Mouse (Mus musculus) lung, postnatal 4 days (tissue): ENCODE data around the gene Ncor2.
A peak's percentile ranks its signal among the peaks of the same experiment; 100 is the strongest.
"Not testable (repeated sequence)": the region's sequence is repeated elsewhere in the genome, so short reads cannot be mapped to it uniquely, and the experiment has no call there.

Experiments used
- DNase-seq, 2 experiments: peaks; one replicate each; pipeline ENCODE4 v3.0.0; 2021

Gene Ncor2

DNA sequence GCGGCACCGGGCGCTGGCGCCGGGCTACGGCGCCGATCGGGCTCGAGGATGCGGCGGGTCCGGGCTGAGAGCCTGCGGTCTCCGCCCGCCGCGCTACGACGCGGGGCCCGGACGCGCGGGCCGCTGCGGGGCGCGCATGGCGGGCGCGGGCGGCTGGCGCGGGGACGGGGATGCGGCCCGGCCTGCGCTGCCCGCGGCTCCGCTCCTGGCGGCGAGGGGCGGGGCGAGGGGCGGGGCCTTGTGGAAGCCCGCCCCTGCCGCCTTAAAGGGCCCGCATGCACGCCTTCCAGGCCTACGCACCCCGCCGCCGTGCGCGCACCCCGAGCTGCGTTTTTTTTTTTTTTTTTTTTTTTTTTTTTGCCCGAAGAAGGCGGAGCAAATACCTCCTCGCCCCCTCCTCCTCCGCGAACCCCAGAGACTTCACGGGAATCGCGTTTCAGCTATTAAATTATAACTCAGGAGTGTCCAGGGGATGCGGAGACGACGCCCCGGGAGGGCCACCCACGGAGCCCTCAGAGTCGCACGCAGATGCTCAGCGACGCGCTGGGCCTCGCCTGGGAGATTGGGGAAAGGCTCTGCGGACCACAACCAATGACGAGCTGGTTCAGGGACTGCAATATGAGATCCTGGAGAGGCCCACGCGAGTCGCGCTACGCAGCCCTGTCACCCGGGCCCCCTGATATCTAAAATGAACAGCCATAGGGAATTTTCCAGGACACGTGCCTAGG lies at the start of gene Ncor2:
TSS of gene Ncor2 (minus strand) at position 213 of the 728 bp plus-strand sequence.
- peak; percentile 85 to 93 for DNase-seq

DNA sequence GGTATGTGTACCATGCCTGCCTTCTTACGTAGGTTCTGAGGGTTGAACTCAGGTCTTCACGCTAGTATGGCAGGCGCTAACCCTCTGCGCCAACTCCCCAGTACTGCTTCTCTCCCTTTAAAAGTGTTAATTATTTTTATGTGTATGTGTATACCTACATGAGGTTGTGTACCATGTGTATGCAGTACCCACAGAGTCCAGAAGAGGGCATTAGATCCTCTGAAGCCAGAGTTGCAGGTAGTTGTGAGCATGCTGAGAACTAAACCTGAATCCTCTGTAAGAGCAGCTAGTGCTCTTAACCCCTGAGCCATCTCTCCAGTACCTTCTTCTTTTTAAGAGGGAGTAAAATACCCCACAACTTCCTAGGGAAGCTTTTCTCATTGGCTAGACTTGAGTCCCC lies 48.7 kb upstream of the Ncor2 start:
- no peak for DNase-seq

DNA sequence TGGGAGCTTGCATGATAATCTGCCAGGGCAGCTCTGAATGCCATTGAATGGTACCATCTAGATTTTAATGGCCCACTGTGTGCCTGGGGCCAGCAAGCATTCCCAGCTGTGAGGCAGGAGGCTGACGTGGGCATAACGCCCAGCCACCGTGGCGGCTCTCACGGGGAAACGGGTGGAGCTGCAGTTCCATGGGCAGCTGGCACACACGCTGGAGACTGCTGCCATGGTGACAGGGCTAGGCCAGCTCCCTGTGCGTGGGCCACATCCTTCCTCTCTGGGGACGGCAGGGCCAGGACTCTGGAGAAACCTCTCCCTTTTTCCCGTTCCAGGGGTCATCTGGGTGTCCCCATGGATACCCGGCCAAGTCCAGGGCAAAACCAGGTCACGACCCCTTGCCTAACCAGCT lies 47.2 kb upstream of the Ncor2 start:
- DNase-seq = peak; percentile 58 to 75

DNA sequence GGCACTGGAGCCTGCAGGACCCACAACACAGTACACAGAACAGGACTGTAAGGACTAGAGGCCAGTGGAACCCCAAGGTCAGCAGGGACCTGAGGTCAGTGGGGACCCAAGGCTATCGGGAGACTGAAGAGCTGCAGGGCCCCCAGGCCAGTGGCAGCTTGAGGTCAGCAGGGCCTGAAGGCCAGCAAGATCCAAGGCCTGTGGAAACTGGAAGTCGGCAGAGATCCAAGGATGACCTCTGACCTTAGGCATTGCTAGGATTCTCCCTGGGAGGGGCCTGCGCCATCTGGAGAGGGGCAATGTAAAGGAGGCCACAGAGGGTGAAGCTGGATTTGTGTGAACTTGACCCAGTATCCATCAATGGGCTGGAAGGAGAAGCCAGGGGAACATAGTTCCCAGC lies 45.9 kb upstream of the Ncor2 start:
- no peak for DNase-seq

DNA sequence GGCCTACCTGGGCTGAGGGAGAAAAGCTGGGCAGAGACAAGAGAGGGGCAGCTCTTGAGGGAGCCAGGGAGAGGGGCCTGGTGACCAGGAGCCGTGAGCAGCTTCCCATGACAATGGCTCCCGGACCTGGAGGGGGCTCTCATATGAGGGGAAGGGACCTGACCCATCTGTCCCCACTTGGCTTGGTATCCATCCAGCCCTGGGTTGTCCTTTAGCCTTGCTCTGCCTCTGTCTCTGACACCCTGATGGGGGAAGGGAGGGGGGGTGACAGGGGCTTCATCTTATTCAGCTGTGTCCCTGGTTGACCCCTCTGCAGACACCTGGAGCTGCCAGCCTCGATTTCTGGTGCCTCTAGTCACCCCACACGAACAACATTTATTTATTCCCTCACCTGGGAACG lies 44.9 kb upstream of the Ncor2 start:
- DNase-seq = no peak

DNA sequence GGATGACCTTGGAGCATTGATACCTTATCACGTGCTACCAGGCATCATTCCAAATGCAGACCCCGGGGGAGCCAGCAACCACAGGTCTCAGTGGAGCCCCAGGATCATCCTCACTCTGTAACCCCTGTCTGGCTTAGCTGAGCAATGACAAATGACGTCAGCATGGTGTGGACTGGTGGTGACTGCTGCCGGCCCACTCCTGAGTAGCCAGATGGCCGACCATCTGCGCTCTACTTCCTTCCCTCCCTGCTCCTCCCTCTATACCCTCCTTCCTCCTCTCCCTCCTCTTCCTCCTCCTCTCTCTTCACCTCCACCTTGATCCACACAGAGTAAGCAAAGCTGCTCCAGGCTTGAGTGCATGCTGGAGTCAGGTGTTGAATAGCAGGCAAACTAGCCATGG lies 43.7 kb upstream of the Ncor2 start:
- no peak for DNase-seq

DNA sequence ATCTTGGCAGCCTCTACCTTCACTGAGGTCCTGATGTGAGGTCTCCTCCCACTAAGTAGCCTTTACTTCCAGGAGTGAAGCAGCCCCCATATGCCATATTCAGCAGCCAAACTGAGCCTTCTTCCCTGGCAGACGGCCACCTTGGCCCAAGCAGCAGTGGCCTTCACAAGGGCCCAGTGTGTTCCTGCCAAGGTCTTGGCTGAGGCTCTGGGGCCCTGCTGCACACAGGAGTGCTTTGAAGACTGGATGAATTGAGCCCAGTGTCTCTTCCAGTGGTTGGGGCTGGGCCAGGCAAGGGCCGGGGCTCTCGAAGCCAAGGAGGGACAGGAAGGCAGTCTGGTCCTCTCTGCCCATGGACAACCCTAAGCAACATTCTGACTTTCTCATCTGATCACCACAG lies 42.8 kb upstream of the Ncor2 start:
- DNase-seq = peak; percentile 24 to 69

DNA sequence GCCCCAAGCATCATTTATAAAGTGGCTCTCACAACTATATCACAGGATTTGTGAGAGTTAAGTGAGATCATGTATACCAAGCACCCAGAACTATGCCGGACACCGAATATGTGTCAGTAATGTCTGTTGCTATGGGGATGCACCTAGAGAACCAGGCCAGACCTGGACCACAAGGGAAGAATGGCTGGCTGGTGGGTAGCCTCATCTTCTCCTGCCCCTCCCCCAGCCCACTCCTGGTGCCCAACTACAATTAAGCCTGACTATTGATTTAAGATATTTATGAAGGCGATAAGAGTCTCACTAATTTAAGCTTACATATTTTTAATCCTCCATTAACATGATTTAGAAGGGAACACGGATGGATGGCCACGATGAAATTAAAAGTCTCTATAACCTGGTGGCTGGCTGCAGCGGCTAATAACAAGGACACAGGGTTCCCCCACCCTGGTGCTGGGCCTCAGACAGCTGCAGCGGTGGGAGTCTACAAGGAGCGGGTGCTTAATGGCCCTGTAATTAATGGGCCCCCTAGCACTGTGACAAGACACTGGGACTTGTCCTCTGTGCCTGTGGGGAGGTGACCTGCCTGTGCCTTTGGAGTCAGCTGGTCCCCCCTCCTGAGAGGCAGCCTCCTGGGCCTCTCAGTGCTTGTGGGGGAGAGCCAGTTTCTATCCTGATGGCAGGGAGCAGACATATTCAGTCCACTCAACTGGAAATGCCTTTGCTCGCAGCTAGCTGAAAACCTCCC lies 38.6 kb upstream of the Ncor2 start:
- no peak for DNase-seq

DNA sequence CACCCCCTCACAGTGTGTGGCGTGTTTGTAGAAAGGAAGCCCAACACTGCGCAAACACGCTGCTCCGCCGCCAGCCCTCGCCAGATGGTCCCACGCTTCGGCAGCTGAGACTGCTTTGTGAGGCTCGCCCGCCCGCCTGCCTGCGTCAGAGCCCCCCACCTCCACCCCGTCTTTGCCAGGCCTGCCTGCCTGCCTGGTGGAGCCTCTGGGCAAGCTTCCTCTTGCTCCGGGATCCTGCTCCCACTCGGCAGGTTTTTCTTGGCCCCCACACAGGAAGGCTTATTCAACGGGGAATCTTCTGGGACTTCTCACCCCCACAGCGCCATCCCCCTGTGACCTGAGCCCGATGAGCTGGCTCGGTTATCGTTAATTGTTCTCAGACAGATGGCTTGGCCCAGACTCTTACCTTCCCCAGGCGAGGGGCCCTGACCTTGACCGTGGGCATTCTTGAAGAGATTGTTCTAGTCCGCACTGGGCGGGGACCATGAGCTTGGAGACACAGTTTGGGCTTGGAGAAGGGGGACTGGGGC lies 37.0 kb upstream of the Ncor2 start:
- peak; percentile 61 to 72 for DNase-seq

DNA sequence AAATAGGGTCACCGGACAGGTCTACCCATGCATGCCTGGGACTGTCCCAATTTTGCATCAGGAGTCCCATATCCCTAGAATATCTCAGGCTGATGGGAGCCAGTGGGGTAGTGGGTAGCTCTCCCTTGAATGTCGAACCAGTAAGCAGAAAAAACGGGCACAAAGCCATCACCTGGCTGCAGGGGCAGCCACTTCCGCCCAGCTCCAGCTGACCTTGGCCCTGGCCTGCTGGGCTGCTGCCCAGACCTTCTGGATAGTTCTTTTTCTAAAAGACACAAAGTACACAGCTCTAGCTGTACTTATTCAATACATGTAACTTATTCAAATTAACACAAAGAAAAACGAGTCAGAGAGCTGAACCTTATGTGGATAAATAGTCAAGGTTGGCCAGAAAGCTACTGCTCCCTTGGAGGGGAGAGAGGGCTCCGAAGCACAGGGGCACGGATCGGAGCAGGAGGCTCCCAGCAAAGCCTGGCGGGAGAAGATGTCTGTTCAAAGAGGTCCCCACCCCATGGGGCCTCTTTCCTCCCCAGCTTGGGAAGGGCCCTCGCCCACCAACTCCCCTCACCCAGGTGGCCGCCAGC lies 36.4 kb upstream of the Ncor2 start:
- no peak for DNase-seq

DNA sequence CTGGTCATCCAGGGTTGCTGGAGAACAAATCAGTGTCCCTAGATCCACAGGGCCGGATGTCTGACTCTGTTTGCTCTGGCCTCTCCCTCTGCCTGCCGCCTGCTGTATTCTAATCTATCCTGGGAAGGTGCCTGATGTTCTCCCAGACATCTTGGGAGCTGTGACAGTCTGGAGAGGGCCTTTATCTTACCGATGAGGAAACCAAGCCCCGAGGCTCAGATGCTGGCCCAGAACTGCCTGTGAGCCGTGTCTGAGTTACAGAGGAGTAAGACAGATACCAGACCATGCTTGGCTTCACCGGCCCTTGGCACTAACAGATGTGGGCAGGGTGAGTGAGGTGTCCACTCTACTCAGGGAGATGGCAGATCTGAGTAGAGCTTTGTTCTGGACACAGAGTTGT lies 35.0 kb upstream of the Ncor2 start:
- no peak for DNase-seq

DNA sequence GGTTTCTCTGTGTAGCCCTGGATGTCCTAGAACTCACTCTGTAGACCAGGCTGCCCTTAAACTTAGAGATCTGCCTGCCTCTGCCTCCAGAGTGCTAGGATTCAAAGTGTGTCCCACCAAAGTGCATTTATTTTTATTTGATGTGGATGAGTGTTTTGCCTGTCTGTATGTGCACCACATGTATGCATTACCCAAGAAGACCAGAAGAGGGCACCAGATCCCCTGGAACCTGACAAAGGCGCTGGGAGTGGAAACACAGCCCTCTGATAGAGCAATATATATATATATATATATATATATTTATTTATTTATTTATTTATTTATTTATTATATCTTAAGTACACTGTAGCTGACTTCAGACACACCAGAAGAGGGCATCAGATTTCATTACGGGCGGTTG lies 25.9 kb upstream of the Ncor2 start:
- not testable (repeated sequence) for DNase-seq

DNA sequence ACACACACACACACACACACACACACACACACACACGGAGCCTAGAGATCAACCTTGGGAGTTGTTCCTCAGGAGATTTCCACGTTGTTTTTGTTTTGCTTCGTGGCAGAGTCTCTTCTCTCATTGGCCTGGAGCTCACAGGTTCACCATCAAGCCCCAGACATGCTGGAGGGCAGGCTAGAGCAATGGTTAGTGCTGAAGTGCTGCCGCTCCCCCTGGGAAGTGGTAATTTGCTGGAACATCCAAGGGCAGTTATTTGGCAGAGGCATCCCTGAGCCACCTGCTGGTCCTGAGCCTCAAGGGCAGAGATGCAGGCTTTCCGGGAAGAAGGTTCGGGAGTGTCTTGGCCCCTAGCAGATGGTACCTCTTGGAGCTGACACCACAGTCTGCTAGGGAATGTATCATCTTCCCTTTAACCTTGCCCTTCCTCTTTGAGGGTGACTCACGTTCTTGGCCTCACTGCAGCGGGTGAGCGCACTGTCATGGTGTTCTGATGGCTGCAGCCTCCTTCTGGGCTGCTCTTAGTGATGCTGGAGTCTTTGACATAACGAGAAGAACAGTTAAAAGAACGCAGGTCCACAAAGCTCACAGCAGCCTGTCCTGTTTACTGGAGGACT lies 25.3 kb upstream of the Ncor2 start:
- DNase-seq = no peak

DNA sequence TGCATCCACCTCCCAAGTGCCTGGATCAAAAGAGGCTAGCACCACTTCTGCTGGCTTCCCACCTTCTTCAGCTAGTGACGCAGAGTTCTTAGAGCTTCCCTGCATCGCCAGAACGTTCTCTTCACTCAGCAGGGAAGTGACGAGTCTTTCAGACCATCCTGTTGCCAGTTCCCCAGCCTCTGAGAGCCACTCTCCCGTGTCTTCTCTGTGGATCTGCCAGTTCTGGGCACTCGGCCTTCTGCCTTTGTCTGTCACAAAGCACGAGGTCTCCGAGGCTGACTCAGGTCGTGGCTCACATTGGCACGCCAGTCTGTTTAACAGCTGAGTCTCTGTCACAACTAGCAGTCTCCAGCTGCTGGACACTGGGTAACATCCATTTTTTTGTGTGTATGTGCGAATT lies 24.7 kb upstream of the Ncor2 start:
- no peak for DNase-seq

DNA sequence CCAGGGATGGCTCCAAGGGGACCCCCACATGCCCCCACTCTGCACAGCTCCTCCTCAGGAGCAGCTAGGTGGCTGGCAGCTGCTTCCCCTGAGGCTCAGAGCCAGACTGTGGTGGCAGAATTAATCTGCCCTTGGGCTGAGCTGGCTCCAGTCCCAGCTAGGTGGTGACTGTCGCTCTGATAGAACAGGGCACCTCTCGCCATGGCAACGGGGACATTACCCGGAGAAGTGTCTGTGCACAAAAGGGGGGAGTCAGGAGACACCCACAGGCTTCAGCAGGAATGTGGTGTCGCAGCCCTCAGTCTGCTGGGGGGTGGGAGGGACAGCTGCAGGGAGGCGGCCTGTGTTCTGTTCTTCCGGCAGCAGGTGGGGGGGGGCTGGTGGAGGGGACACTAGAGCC lies 24.1 kb upstream of the Ncor2 start:
- DNase-seq = no peak

DNA sequence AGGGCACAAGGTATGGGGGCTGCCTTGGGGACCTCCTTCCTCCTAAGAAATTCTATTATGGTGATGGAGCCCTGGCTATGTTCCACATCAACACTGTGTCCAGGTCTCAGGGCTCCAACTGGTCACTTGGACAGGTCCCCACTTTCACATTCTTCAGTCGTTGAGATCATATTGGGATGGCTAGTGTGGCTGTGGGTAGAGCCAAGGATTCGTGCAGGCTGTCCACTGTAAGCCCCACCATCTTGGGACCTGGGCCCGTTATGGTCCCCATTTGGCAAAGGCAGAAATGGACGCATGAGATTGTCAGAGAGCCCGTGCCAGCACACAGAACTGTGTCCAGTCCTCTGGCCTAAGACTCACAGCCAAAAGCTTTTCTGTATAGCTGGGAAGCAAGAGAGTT lies 23.1 kb upstream of the Ncor2 start:
- no peak for DNase-seq

DNA sequence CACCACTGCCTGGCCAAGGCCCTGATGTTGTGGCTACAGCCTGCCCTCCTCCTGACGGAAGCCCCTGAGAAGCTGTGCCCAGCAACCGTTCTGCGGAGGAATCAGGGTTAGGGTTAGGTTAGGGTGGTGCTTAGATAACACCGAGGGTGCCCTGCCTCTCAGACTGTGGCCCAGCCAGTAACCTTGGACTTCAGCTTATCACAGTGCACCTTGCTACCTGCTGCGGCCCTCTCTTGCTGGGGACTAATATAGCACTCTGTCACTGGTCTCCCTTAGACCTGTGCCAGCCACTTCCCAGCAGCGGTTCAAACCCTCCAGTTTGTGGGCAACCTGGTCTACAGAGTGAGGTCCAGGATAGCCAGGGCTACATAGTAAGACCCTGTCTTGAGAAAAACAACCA lies 20.1 kb upstream of the Ncor2 start:
- no peak for DNase-seq

DNA sequence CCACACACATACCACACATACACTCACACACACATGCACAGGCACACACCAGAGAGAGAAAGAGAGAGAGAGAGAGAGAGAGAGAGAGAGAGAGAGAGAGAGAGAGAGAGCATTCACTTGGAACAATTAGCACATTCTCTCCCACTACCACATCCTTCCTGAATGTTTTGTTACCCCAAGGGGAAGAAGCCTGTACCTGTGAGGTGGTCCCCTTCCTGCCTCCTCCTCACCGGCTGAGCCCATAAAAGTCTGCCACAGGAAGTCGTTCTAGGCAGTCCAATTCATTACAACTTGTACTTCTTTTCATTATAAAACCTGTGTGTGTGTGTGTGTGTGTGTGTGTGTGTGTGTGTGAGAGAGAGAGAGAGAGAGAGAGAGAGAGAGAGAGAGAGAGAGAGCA lies 18.3 kb upstream of the Ncor2 start:
- DNase-seq = not testable (repeated sequence)

DNA sequence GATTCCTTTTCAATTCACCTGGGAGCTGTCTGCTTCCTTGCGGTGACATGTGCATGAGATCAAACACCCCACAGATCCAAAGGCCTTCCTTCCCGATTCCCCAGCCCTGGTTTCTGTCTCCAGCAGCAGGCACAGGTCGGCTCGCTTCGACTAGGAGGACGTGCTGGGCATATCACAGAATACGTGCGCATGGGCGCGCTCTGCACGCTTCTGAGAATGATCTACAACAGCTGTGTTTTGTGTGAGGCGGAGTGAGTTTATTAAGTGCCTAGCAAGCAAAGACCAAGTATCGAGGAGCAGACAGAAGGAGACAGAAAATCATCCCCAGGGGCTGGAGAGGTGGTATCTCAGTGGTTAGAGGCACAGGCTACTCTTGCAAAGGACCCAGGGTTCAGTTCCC lies 17.0 kb upstream of the Ncor2 start:
- DNase-seq = no peak

DNA sequence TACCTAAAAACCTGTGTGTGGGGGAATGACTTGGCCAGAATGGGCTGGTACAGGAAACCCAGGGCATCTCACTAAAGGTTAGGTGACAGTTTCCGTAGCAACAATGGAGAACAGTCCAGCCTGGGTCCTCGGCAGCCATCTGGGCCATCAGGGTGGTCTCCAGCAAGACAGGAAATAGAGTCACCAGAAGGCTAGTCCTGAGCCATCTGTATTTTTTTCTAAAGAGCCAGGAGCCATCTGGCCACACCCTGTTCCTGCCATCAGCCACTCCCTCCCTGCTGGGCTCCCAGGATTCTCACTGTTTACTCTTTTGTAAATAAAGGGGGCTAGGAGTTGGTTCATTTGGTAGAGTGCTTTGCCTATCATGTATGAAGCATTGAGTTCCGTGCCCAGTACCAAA lies 16.1 kb upstream of the Ncor2 start:
- DNase-seq = no peak

DNA sequence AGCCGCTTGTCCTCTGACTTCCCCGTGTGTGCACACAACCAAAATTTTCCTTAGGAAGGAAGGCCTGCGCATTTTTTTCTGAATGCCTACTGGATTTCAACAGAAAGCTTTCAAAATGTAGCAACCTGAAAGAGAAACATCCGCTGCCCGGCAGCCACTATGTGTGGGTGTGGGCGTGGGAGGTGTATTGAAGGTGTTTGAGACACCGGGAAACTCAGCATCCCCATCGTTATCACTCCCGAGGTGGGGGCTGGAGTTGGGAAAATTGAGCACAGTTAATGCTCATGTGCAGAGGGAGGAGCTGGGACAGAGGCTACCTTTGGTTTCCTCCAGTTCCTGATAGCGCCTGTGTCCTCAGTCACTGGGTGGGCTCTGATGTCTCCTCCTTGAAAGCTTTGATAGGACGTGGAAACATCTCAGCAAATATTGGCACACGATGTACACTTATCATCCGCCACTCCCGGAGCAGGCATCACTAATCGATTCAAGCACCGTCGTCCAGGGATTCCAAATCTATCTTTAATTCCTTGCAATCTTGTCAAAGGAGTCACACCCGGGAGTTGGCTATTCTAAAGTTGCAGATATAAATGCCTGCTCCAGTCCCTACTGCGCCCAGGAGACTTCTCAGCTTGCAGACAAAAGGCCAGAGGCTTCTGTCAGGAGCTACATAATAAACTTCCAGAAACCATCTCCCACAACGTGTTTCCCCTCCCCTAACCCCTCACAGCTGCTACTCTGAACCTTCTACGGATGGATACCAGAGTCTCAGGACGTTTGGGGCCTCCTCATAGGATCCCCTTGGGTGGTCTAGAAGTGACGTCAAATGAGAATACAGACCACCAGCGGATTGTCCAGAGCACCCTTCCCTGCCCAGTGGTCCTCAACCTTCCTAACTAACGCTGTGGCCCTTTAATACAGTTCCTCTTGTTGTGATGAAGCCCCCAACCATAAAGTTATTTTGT lies 14.7 kb upstream of the Ncor2 start:
- no peak for DNase-seq

DNA sequence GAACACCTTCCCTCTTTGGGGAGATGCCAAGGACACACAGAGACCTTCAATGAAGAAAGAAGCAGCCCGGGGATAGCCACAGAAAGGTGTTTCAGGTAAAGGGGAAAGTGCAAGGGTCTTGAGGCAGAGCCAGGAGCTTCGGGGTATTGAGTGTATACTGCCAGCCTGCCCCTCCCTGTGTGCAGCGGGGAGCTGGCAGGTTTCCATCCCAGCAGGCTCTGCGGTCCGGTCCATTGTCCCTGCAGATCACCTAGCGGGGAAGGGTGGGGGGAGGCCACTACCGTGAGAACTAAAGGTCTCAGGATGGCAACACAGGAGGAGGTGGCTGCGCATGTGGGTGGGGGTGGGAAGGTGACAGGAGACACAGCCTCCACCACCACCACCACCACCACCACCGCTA lies 12.6 kb upstream of the Ncor2 start:
- no peak for DNase-seq
